Mouse (Mus musculus) regulatory T cell (primary cell): Measurements from ENCODE around the gene Mrm1.

ENCODE experiments used
- in situ Hi-C: fragments of 300-600 bp; cut with MboI, MseI; formaldehyde crosslinking; loops from one replicate; pipeline ENCODE4 v1.15.1; 2025; ENCODE audit warnings: high pct_unique_total_duplicates

Mrm1 gene

GRCm38 (mm10) chr11:84818961-84819692, at the start of gene Mrm1:
Gene Mrm1 (minus strand): TSS chr11:84819515.
- in situ Hi-C loops = loop anchor here (10.0 kb wide), 1 partner anchor 544 kb away; no protein-coding TSS in a partner anchor

- in situ Hi-C loops = loop anchor here (5.0 kb wide), 1 partner anchor 42 kb away; the partner anchor contains the start of gene Dhrs11
Measured at GRCm38 (mm10) chr11:84868786-84869259, 49.5 kb upstream of the Mrm1 start.

- in situ Hi-C loops = loop anchor here (5.0 kb wide), 1 partner anchor 40 kb away; the partner anchor contains the start of gene Dhrs11
Measured at GRCm38 (mm10) chr11:84867586-84867985, 48.3 kb upstream of the Mrm1 start.

GRCm38 (mm10) chr11:84865268-84865667, 46.0 kb upstream of the Mrm1 start:
- in situ Hi-C loops = loop anchor here (5.0 kb wide), 1 partner anchor 38 kb away; the partner anchor contains the start of gene Dhrs11

- in situ Hi-C loops = no loop called here
Measured at GRCm38 (mm10) chr11:84855285-84855684, 36.0 kb upstream of the Mrm1 start.

GRCm38 (mm10) chr11:84847475-84848090, 28.3 kb upstream of the Mrm1 start:
- in situ Hi-C loops = no loop called here

GRCm38 (mm10) chr11:84846741-84847474, 27.6 kb upstream of the Mrm1 start:
- in situ Hi-C loops = no loop called here

GRCm38 (mm10) chr11:84839330-84839729, 20.0 kb upstream of the Mrm1 start:
- in situ Hi-C loops = no loop called here

- in situ Hi-C loops = loop anchor here (5.0 kb wide), 1 partner anchor 38 kb away; no protein-coding TSS in a partner anchor
Measured at GRCm38 (mm10) chr11:84829495-84829894, 10.2 kb upstream of the Mrm1 start.

GRCm38 (mm10) chr11:84828516-84829399, 9.4 kb upstream of the Mrm1 start, which contains the start of gene Dhrs11:
Gene Dhrs11 (minus strand): TSS chr11:84828994.
- in situ Hi-C loops = loop anchor here (5.0 kb wide), 1 partner anchor 39 kb away; no protein-coding TSS in a partner anchor

- in situ Hi-C loops = loop anchor here (5.0 kb wide), 1 partner anchor 39 kb away; no protein-coding TSS in a partner anchor
Measured at GRCm38 (mm10) chr11:84827901-84828503, 8.7 kb upstream of the Mrm1 start.

GRCm38 (mm10) chr11:84827492-84827891, 8.2 kb upstream of the Mrm1 start:
- in situ Hi-C loops = loop anchor here (5.0 kb wide), 1 partner anchor 40 kb away; no protein-coding TSS in a partner anchor

GRCm38 (mm10) chr11:84826185-84826584, 6.9 kb upstream of the Mrm1 start:
- in situ Hi-C loops = loop anchor here (5.0 kb wide), 1 partner anchor 41 kb away; no protein-coding TSS in a partner anchor

GRCm38 (mm10) chr11:84825261-84825807, 6.0 kb upstream of the Mrm1 start:
- in situ Hi-C loops = loop anchor here (5.0 kb wide), 1 partner anchor 42 kb away; no protein-coding TSS in a partner anchor

- in situ Hi-C loops = no loop called here
Measured at GRCm38 (mm10) chr11:84823484-84823897, 4.2 kb upstream of the Mrm1 start.

- in situ Hi-C loops = no loop called here
Measured at GRCm38 (mm10) chr11:84822487-84822886, 3.2 kb upstream of the Mrm1 start.

- in situ Hi-C loops = no loop called here
Measured at GRCm38 (mm10) chr11:84821131-84821770, 1.9 kb upstream of the Mrm1 start.

- in situ Hi-C loops = loop anchor here (10.0 kb wide), 1 partner anchor 544 kb away; no protein-coding TSS in a partner anchor
Measured at GRCm38 (mm10) chr11:84818085-84818960, 992 bp downstream of the Mrm1 start.
